Mouse (Mus musculus): Measurements from ENCODE around the gene Trim26. TPM values are rescaled to one million over a fixed set of nuclear protein-coding genes. Genes with fewer than 3 reads are reported as not detected.

Gene Trim26
- total RNA-seq, 4 experiments from 2014 or later, result 60.6 to 88.8 (median 74.4) TPM

DNA sequence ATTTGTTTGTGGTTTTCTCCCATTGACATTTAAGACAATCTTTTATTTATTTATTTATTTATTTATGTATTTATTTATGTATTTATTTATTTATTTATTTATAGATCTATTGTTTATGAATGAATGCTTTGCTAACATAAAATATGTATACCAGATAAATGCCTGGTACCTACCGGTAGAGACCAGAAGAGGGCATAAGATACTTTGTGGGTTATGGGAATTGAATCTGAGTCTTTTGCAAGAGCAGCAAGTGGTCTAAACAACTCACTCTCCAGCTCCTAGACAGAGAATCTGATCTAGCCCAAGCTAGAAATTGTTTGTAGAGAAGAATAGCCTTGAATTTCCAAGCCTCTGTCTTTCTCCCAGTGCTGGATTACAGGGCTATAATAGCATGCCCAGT, 63.8 kb downstream of the Trim26 start:
- no peak for DNase-seq

DNA sequence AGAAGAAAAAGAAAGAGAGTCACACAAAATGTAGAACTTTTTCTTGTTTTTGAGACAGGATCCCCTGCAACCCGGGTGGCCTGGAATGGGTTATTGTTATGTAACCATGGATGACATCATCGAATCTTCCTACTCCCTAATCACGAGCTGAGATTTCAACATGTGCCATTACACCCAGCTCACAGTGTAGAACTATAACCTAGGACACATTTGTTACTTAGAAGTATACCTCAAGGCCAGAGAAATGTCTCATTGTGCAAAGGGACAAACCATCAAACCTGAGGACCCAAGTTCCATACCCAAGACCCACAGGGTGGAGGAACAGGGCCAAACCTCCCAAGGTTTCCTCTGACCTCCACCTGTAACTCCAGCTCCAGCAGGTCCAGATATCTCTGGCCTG, 66.7 kb downstream of the Trim26 start:
- no peak for DNase-seq

DNA sequence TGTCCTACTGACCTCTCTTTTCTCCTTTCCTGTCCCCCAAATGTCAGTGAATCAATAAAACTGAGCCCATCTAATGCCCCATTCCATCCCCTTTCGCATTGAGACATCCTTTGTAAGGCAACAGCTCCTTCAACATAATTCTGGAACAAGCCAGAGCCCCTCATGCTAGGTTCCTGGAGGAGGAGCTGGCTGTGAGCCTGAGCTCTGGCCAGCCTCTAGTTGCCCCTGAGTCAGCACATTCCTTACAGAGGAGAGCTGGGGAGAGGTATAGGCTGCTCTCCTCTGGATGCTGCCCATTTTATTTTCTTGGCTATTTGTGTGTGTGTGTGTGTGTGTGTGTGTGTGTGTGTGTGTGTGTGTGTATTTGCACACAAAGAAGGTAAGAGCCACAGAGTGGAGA, 71.3 kb downstream of the Trim26 start:
- no peak for DNase-seq

Other genes with a start within 250 kb of the Trim26 start
- not detected for gene H2-M9, start 194.5 kb upstream of the Trim26 start, total RNA-seq (2022)
- not detected for gene H2-M1, start 164.9 kb upstream of the Trim26 start, total RNA-seq (2022)
- not detected for gene H2-M10.5, start 64.2 kb upstream of the Trim26 start, total RNA-seq (2022)
- gene H2-M10.6, start 25.0 kb upstream of the Trim26 start, total RNA-seq (2022), result not detected
- gene Trim15, start 30.1 kb downstream of the Trim26 start, total RNA-seq (2022), result under 1 TPM in 1 of 4 experiments, not detected in 3; 0.24 TPM
- gene Trim10, start 32.4 kb downstream of the Trim26 start, total RNA-seq (2022), result under 1 TPM in 1 of 4 experiments, not detected in 3; 0.17 TPM
- 1 to 10 TPM in 3 of 4 experiments, under 1 TPM in 1; 0.42 to 6.1 (median 3.3) TPM for gene Trim40, start 53.0 kb downstream of the Trim26 start, total RNA-seq (2022)
- gene Trim31, start 61.0 kb downstream of the Trim26 start, total RNA-seq (2022), result not detected
- gene Rnf39, start 105.8 kb downstream of the Trim26 start, total RNA-seq (2022), result under 1 TPM in 3 of 4 experiments, not detected in 1; 0.15 to 0.51 (median 0.17) TPM
- gene Ppp1r11, start 114.6 kb downstream of the Trim26 start, total RNA-seq (2022), result 100 to 1,000 TPM in 1 of 4 experiments, 10 to 100 TPM in 3; 74.5 to 104 (median 81.9) TPM
- 10 to 100 TPM; 39.0 to 48.4 (median 43.6) TPM for gene Znrd1, start 121.4 kb downstream of the Trim26 start, total RNA-seq (2022)
- gene Znrd1as, start 121.5 kb downstream of the Trim26 start, total RNA-seq (2022), result 10 to 100 TPM; 10.8 to 13.1 (median 11.9) TPM
- not detected for gene 2410137M14Rik, start 144.1 kb downstream of the Trim26 start, total RNA-seq (2022)
- under 1 TPM in 1 of 4 experiments, not detected in 3; 0.14 TPM for gene H2-M5, start 152.4 kb downstream of the Trim26 start, total RNA-seq (2022)
- gene Zfp57, start 164.0 kb downstream of the Trim26 start, total RNA-seq (2022), result 1 to 10 TPM; 2.0 to 2.6 (median 2.3) TPM
- not detected for gene Mog, start 186.3 kb downstream of the Trim26 start, total RNA-seq (2022)
- gene Gabbr1, start 208.8 kb downstream of the Trim26 start, total RNA-seq (2022), result 10 to 100 TPM; 25.3 to 63.8 (median 50.8) TPM

Measured in adrenal gland, adult 8-10 months (tissue).